Mouse (Mus musculus) kidney, postnatal 10 days (tissue): ENCODE data around the gene Vmn1r6.
A peak's percentile ranks its signal among the peaks of the same experiment; 100 is the strongest.
"Not testable (repeated sequence)": the region's sequence is repeated elsewhere in the genome, so short reads cannot be mapped to it uniquely, and the experiment has no call there.

Experiments
- DNase-seq: peaks from one replicate; pipeline ENCODE4 v3.0.0; 2021; ENCODE audit warnings: mixed read lengths

Vmn1r6 gene

GRCm38 (mm10) chr6:56996943-56997342, at the start of gene Vmn1r6:
Gene Vmn1r6, plus strand, starts transcription at chr6:56997243.
- DNase-seq, result no peak

- DNase-seq, result peak; percentile 73
Measured at GRCm38 (mm10) chr6:56956436-56956835, 40.6 kb upstream of the Vmn1r6 start.

- DNase-seq, result no peak
Measured at GRCm38 (mm10) chr6:56969973-56970372, 27.1 kb upstream of the Vmn1r6 start, which contains the start of gene Vmn1r5. Gene Vmn1r5, plus strand, starts transcription at chr6:56970273.

GRCm38 (mm10) chr6:57025224-57025623, 28.2 kb downstream of the Vmn1r6 start, which contains the start of gene Vmn1r7:
Gene Vmn1r7, minus strand, starts transcription at chr6:57025324.
- not testable (repeated sequence) for DNase-seq

GRCm38 (mm10) chr6:57031984-57032383, 34.9 kb downstream of the Vmn1r6 start, which contains the start of gene Vmn1r8:
Gene Vmn1r8, plus strand, starts transcription at chr6:57032284.
- no peak for DNase-seq

GRCm38 (mm10) chr6:57034674-57035073, 37.6 kb downstream of the Vmn1r6 start:
- DNase-seq, result no peak
